Mouse (Mus musculus) adrenal gland (tissue): ENCODE measurements around the gene Helz.
"Not testable (repeated sequence)": the region's sequence is repeated elsewhere in the genome, so short reads cannot be mapped to it uniquely, and the experiment has no call there.

ENCODE experiments used
- intact Hi-C: fragments of 180-260 bp; cut with DNase I; formaldehyde crosslinking; loops from one replicate; pipeline ENCODE4 v1.15.1; 2025
- long read RNA-seq, 2 experiments: library from polyadenylated mRNA; unstranded; transcript quantifications; one replicate each; pipeline ENCODE4 v2.0.0; 2020; ENCODE audit warnings: borderline replicate concordance in 1 of 2; ENCODE audit not compliant: insufficient replicate concordance in 1 of 2

Helz gene
- long read RNA-seq, experiment 1, partial matches to known transcripts, result 10 of 13 reads
- long read RNA-seq, experiment 1, other reads (novel, unspliced or antisense), result 3 of 13 reads
- long read RNA-seq, experiment 2, partial matches to known transcripts, result 16 of 20 reads
- long read RNA-seq, experiment 2, other reads (novel, unspliced or antisense), result 4 of 20 reads

- intact Hi-C loops, result loop anchor here (5.0 kb wide), 1 partner anchor 35 kb away; no protein-coding TSS in a partner anchor
Measured at GRCm38 (mm10) chr11:107547351-107548203, at the start of gene Helz. Gene Helz (plus strand): TSS chr11:107547930.

GRCm38 (mm10) chr11:107502801-107503200 is 44.9 kb upstream of the Helz start:
- intact Hi-C loops, result no loop called here

- intact Hi-C loops, result not testable (repeated sequence)
Measured at GRCm38 (mm10) chr11:107504364-107504763, 43.4 kb upstream of the Helz start.

GRCm38 (mm10) chr11:107506260-107506659 is 41.5 kb upstream of the Helz start:
- intact Hi-C loops, result no loop called here

GRCm38 (mm10) chr11:107509631-107510338 is 37.9 kb upstream of the Helz start:
- intact Hi-C loops, result loop anchor here (5.0 to 10.0 kb wide), 4 partner anchors 38 to 485 kb away; partner anchors contain the start of gene Helz

- intact Hi-C loops, result loop anchor here (5.0 to 10.0 kb wide), 4 partner anchors 37 to 484 kb away; partner anchors contain the start of gene Helz
Measured at GRCm38 (mm10) chr11:107510362-107511269, 37.1 kb upstream of the Helz start.

GRCm38 (mm10) chr11:107511954-107512353 is 35.8 kb upstream of the Helz start:
- intact Hi-C loops, result loop anchor here (5.0 to 10.0 kb wide), 4 partner anchors 35 to 483 kb away; partner anchors contain the start of gene Helz

- intact Hi-C loops, result loop anchor here (5.0 to 10.0 kb wide), 4 partner anchors 34 to 482 kb away; partner anchors contain the start of gene Helz
Measured at GRCm38 (mm10) chr11:107513047-107513446, 34.7 kb upstream of the Helz start.

GRCm38 (mm10) chr11:107516387-107516786 is 31.3 kb upstream of the Helz start:
- intact Hi-C loops, result loop anchor here (10.0 kb wide), 3 partner anchors 68 to 478 kb away; no protein-coding TSS in a partner anchor

- intact Hi-C loops, result loop anchor here (10.0 kb wide), 3 partner anchors 66 to 476 kb away; no protein-coding TSS in a partner anchor
Measured at GRCm38 (mm10) chr11:107518645-107519429, 28.9 kb upstream of the Helz start.

GRCm38 (mm10) chr11:107521153-107521552 is 26.6 kb upstream of the Helz start:
- intact Hi-C loops, result no loop called here

- intact Hi-C loops, result no loop called here
Measured at GRCm38 (mm10) chr11:107524966-107525365, 22.8 kb upstream of the Helz start.

GRCm38 (mm10) chr11:107527632-107528031 is 20.1 kb upstream of the Helz start:
- intact Hi-C loops, result no loop called here

GRCm38 (mm10) chr11:107529320-107529719 is 18.4 kb upstream of the Helz start:
- intact Hi-C loops, result no loop called here

- intact Hi-C loops, result no loop called here
Measured at GRCm38 (mm10) chr11:107531445-107531844, 16.3 kb upstream of the Helz start.

GRCm38 (mm10) chr11:107532271-107532670 is 15.5 kb upstream of the Helz start:
- intact Hi-C loops, result no loop called here

GRCm38 (mm10) chr11:107538994-107539393 is 8.7 kb upstream of the Helz start:
- intact Hi-C loops, result no loop called here

- intact Hi-C loops, result loop anchor here (5.0 kb wide), 1 partner anchor 37 kb away; no protein-coding TSS in a partner anchor
Measured at GRCm38 (mm10) chr11:107540339-107540738, 7.4 kb upstream of the Helz start.

- intact Hi-C loops, result loop anchor here (5.0 kb wide), 1 partner anchor 34 kb away; no protein-coding TSS in a partner anchor
Measured at GRCm38 (mm10) chr11:107545747-107546476, 1.8 kb upstream of the Helz start.
